Mouse (Mus musculus): Measurements from ENCODE around the gene BC029722. TPM values are rescaled to one million over a fixed set of nuclear protein-coding genes. Genes with fewer than 3 reads are reported as not detected.
A peak's percentile ranks its signal among the peaks of the same experiment; 100 is the strongest.

BC029722 gene
- total RNA-seq, 4 experiments from 2014 or later, result 56.9 to 63.1 (median 60.3) TPM

DNA sequence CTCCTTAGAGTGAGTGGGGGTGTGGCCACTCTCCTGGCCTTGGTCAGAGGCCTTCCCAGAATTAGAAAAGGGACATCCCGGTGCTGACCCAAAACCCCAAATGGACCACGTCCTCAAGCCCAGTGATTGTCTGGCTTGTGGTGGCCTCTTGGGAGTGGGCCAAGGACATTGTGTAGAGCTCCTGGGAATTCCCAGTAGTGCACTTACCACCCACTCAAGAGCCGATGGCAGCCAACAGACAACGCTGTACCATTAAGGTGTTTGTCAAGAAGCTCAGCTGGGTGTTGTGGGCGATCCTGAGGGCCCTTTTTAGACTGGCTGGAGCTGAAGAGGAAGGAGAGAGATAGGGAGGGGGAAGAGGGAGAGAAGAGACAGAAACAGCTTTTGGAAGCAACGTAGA, 34.7 kb downstream of the BC029722 start:
- peak in 1 of 2 experiments; percentile 70 for DNase-seq (ENCODE audit: low spot score in 2 of 2)

DNA sequence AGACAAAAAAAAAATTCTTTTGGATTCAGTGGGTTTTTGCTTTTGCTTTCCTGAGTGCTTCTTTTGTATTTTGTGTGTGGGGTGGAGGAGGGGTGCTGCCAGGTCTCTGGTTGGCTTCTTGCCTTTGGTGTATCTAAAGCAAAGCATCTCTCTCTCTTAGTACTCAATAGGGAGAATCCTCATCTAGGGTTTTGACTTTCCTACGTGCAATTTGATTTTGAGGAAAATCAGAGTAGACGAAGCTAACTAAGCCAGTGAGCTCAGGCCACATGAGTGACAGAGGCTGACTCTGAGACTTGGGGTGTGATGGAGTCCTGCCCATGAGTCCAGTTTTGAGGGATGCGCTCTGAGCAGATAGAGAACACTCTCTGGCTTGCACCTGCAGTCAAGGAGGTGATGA, 39.7 kb downstream of the BC029722 start:
- no peak for DNase-seq (ENCODE audit: low spot score in 2 of 2)

DNA sequence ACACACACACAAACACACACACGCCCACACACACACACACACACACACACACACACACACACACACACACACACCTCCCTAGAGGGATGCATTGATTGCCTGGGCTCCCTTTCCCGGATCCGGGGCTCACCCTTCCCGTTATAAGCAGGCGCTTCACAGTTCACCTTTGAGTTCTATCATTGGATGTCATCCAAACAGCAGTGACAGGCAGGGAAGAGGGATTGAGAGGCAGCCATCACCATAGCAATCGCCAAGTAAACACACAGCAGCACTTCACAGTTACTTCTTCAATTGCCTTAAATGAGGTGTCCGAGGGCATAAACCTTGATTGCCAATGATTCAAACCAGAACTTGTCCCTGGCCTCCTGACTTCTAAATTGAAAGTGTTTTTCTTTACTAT, 40.2 kb downstream of the BC029722 start:
- DNase-seq (ENCODE audit: low spot score in 2 of 2), result no peak

DNA sequence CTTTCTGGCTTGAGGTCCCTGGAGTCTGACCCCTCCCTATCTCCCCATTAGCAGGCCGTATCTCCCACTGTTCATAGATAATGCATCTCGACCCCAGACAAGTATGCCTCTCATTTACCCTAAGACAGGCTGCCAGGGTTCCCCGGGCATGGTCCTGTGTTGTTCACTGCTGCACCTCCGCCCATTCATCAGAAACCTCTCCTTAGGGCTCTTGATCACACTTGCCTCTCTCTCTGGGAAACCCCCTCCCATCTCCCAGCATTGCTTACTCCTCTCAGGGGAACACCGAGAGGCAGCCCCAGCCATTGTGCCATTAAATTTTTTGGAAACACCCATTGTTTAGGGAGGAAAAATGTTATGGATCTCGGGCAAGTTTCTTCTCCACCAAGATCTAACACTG, 41.2 kb downstream of the BC029722 start:
- no peak for DNase-seq (ENCODE audit: low spot score in 2 of 2)

DNA sequence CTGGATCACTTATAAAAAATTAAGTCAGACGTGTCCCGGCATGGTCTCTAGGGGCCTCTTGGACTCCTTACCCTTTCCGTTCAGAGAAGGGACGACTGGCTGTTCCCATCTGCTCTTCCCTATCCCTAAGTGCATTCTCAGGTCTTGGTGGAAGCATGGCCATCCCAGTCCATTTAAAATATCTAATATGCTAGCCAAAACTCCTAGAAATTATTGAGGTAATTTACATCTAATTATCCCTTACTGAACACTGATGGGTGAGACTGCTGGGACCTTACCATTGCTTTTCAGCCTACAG, 41.6 kb downstream of the BC029722 start:
- no peak for DNase-seq (ENCODE audit: low spot score in 2 of 2)

DNA sequence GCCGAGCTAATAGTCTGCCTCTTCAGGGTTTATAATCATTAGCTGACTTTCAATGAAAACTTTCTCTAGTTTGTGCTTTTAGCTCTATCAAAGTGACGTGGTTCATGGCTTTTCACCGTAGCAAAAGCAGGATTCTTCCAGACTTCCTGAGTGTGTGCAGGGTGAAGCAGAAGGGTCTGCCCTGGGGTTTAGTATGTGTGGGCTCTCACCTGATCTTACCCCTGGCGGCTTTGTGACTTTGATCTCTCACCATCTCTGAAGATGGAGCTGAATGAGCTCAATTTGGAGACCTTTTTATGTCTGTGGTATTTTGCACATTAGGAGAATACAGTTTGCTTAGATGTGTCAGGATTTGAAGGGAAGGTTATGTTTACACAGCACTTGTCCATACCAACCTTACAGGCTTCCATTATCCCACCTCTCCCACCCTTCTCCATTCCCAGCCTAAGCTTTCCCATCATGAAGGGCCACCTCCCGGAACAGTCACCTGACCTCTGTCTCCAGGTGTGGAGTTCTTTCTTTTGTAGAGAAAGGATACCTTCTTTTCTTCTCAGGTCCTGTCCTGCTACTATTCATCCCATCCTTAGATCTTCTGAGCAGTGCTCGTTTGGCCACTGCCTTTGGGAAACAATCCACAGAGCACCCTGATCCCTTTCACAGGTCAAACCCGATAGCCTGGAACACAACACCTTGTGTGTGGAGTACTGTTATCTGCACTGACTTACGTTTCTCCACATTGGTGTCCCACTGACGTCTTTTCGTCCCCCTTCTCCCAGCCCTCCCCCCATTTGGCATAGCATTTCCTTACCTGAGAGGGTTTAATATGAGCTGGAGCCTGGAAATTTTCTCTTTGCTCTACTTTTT, 42.2 kb downstream of the BC029722 start:
- no peak for DNase-seq (ENCODE audit: low spot score in 2 of 2)

DNA sequence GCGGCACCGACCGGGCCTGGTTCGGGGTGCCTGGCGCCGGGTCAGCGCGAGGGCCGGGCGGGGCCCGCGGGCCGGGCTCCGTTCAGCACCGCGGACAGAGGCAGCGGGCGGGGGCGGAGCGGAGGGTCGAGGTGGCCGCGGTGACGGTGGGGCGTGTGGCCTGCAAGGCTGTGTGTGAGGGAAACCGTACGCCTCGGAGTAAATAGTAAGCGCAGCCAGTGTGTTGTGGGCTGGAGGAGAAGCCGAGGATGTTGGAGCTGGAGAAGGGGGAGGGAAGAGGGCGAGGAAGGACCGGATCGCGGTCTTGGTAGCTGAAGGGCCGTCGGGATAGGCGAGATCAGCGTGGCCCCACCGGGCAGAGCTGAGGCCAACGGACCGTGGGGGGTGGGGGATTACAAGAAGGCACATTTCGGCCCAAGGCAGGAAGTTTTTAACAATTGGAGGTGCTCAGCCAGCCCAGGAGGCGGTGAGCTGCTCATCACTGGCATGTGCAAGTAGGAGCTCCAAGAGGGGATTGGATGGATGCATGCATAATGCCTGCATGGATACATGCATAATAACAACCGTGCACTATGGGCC, 43.5 kb downstream of the BC029722 start:
- peak; percentile 30 to 38 for DNase-seq (ENCODE audit: low spot score in 2 of 2)

DNA sequence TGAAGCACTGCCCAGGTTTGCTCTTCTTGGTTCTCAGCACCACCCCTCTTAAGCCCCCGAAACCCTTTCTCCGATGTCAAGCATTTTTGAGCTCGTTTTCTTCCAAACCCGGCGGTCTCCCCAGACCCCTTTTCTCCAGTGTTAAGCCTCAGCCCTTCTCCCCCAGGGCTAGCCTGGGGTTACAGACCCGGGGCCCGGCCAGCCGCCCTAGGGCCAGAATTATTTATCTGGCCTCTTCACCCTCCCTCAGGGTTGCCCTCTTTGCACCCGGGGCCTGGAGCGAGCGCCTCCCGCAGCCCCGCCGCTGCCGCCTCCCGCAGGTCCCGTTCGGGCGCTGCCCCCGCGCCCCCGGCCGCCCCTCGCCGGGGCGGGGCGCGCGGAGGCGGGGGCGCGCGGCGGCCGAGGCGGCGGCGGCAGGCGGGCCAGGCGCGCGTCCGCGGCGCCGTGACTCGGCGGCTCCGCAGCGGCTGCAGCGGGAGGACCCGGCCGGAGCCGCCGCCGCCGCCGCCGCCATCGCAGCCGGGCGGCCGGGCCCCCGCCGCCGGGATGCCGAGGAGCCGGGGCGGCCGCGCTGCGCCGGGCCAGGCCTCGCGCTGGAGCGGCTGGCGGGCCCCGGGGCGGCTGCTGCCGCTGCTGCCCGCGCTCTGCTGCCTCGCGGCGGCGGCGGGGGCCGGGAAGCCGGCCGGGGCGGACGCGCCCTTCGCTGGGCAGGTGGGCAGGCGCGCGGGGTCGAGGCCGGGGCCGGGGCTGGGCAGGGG, 44.1 kb downstream of the BC029722 start, which contains the start of gene Mmp24:
Mmp24 (plus strand) TSS at position 416 of the 758 bp plus-strand sequence.
- no peak for DNase-seq (ENCODE audit: low spot score in 2 of 2)

DNA sequence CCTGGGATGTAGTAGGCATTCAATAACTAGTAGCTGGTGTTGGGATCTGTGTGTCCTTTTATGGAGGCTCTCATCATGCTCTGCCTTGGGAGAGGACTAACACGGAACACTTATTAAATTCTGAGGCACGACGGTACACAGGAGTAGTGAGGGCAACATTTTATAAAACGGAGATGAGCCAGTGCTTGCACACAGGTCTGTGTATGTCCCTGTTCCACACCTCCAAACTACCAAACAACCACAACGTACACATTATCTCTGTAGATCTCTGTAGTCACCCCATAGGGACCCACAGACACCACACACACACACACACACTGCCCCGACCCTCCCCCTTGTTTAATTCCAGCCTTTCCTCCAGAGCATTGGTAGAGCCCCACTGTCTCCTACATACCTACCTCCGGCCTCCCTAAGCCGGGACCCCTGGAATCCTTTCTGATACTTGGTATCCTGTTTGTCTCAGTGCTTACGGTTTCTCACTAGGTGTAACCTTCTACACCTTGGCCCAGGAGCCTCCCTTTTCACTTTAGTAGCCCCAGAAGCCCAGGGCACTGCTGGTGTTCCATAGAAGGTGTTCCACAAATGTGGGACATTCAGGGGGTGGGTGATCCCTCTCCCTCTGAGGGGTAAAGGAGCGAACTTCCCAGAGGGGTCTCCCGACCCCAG, 44.8 kb downstream of the BC029722 start:
- DNase-seq (ENCODE audit: low spot score in 2 of 2), result no peak

DNA sequence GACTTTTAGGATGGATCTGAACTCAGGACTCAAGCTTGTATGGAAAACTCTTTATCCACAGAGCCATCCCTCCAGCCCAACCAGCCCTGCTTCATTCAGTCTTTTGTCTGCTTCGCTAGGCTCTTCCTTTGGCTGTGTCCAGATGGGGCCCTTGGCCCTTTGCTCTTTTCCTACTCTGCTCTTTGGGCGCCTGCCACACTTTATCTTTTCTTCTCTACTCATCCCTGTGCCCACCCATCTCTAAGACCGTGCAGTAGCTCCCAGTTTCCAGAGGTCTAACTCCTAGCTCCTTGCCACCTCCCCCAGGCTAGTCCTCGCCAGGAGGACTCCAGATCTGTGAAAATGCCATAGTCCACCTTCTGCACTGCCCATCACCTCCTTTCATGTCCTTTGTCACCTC, 45.6 kb downstream of the BC029722 start:
- no peak for DNase-seq (ENCODE audit: low spot score in 2 of 2)

Other genes starting within 250 kb of the BC029722 start
- 10 to 100 TPM; 14.6 to 15.7 (median 15.0) TPM for gene Gss, start 226.6 kb downstream of the BC029722 start, total RNA-seq (2022)
- 10 to 100 TPM in 1 of 4 experiments, 1 to 10 TPM in 3; 3.7 to 13.0 (median 7.2) TPM for gene Myh7b, start 208.2 kb downstream of the BC029722 start, total RNA-seq (2022)
- 100 to 1,000 TPM; 148 to 150 (median 149) TPM for gene Trpc4ap, start 127.0 kb downstream of the BC029722 start, total RNA-seq (2022)
- gene Edem2, start 90.0 kb downstream of the BC029722 start, total RNA-seq (2022), result 10 to 100 TPM; 21.9 to 23.9 (median 23.3) TPM
- gene Gm17581, start 83.6 kb downstream of the BC029722 start, total RNA-seq (2022), result not detected
- gene Procr, start 68.3 kb downstream of the BC029722 start, total RNA-seq (2022), result 1 to 10 TPM in 3 of 4 experiments, under 1 TPM in 1; 0.76 to 2.5 (median 1.9) TPM
- 10 to 100 TPM; 29.2 to 30.8 (median 29.9) TPM for gene Mmp24, start 44.1 kb downstream of the BC029722 start, total RNA-seq (2022)
- gene Eif6, start 7.5 kb upstream of the BC029722 start, total RNA-seq (2022), result 10 to 100 TPM; 78.6 to 93.2 (median 86.3) TPM
- not detected for gene Fam83c, start 15.4 kb upstream of the BC029722 start, total RNA-seq (2022)
- gene Uqcc1, start 110.9 kb upstream of the BC029722 start, total RNA-seq (2022), result 10 to 100 TPM; 82.6 to 97.0 (median 87.0) TPM
- not detected for gene Gm15557, start 121.3 kb upstream of the BC029722 start, total RNA-seq (2022)
- under 1 TPM; 0.20 to 0.37 (median 0.24) TPM for gene Gdf5, start 125.9 kb upstream of the BC029722 start, total RNA-seq (2022)
- 10 to 100 TPM; 19.3 to 23.7 (median 19.8) TPM for gene Cep250, start 137.0 kb upstream of the BC029722 start, total RNA-seq (2022)
- 1 to 10 TPM; 1.5 to 2.4 (median 1.8) TPM for gene 6430550D23Rik, start 188.6 kb upstream of the BC029722 start, total RNA-seq (2022)
- 100 to 1,000 TPM; 207 to 236 (median 220) TPM for gene Ergic3, start 188.6 kb upstream of the BC029722 start, total RNA-seq (2022)
- not detected for gene Fer1l4, start 233.5 kb upstream of the BC029722 start, total RNA-seq (2022)
- gene Spag4, start 245.7 kb upstream of the BC029722 start, total RNA-seq (2022), result 1 to 10 TPM; 2.9 to 4.0 (median 3.7) TPM

All from left cerebral cortex, adult 8-10 months (tissue).